Mouse (Mus musculus) CD4-positive helper T cell, adult 2 months (primary cell): Measurements from ENCODE around the gene Fyco1.
A peak's percentile ranks its signal among the peaks of the same experiment; 100 is the strongest.

Experiments
- DNase-seq: peaks from one replicate; pipeline ENCODE4 v3.0.0-alpha.2; 2012; ENCODE audit warnings: low read depth, missing footprints, low spot score

The Fyco1 gene

GRCm38 (mm10) chr9:123851713-123852448 lies at the start of gene Fyco1:
TSS of gene Fyco1 (minus strand) at chr9:123851899.
- DNase-seq = peak; percentile 97

GRCm38 (mm10) chr9:123872049-123872448 lies 20.4 kb upstream of the Fyco1 start:
- DNase-seq = peak; percentile 84

- peak; percentile 62 for DNase-seq
These were observed 17.6 kb upstream of the Fyco1 start for GRCm38 (mm10) chr9:123869167-123869784.

- no peak for DNase-seq
These were observed 11.9 kb upstream of the Fyco1 start for GRCm38 (mm10) chr9:123863641-123864040.

- no peak for DNase-seq
These were observed 11.4 kb upstream of the Fyco1 start for GRCm38 (mm10) chr9:123862895-123863616.

GRCm38 (mm10) chr9:123861929-123862328 lies 10.2 kb upstream of the Fyco1 start, which contains the start of gene Xcr1:
TSS of gene Xcr1 (minus strand) at chr9:123862029.
- no peak for DNase-seq

- no peak for DNase-seq
These were observed 5.1 kb upstream of the Fyco1 start for GRCm38 (mm10) chr9:123856836-123857235.

GRCm38 (mm10) chr9:123852449-123853390 lies 1.0 kb upstream of the Fyco1 start:
- peak; percentile 16 for DNase-seq

GRCm38 (mm10) chr9:123851062-123851712 lies 512 bp downstream of the Fyco1 start:
- peak; percentile 82 for DNase-seq

GRCm38 (mm10) chr9:123850705-123851061 lies 1.0 kb downstream of the Fyco1 start:
- no peak for DNase-seq

- DNase-seq = peak; percentile 30
These were observed 1.6 kb downstream of the Fyco1 start for GRCm38 (mm10) chr9:123849976-123850695.

- DNase-seq = no peak
These were observed 5.2 kb downstream of the Fyco1 start for GRCm38 (mm10) chr9:123846490-123846889.

GRCm38 (mm10) chr9:123845120-123845519 lies 6.6 kb downstream of the Fyco1 start:
- DNase-seq = no peak

- DNase-seq = no peak
These were observed 7.2 kb downstream of the Fyco1 start for GRCm38 (mm10) chr9:123844468-123844867.

- no peak for DNase-seq
These were observed 11.5 kb downstream of the Fyco1 start for GRCm38 (mm10) chr9:123840243-123840642.

- DNase-seq = peak; percentile 61
These were observed 15.8 kb downstream of the Fyco1 start for GRCm38 (mm10) chr9:123835851-123836250.

- DNase-seq = no peak
These were observed 22.8 kb downstream of the Fyco1 start for GRCm38 (mm10) chr9:123828916-123829315.

GRCm38 (mm10) chr9:123826631-123827030 lies 25.1 kb downstream of the Fyco1 start:
- no peak for DNase-seq

- DNase-seq = no peak
These were observed 33.1 kb downstream of the Fyco1 start for GRCm38 (mm10) chr9:123818601-123819000.

GRCm38 (mm10) chr9:123815996-123816395 lies 35.7 kb downstream of the Fyco1 start:
- DNase-seq = no peak
